Mouse (Mus musculus) brain, adult 10 weeks (tissue): ENCODE data around the gene Efnb2. TPM values are rescaled to one million over a fixed set of nuclear protein-coding genes. Genes with fewer than 3 reads are reported as not detected.

Experiments used
- polyA plus RNA-seq: library from polyadenylated mRNA; stranded (reverse); fragments of 350-450 nt; fragmentation: Illumina TruSeq; extraction: RNeasy Lipid Tissue Mini Kit (QIAGEN cat#74804); gene quantifications from one replicate; pipeline ENCODE4 v1.2.3, GENCODE M21; 2015; ENCODE audit warnings: low read depth, low replicate concordance

Efnb2 gene
- polyA plus RNA-seq, result 21.8 TPM

DNA sequence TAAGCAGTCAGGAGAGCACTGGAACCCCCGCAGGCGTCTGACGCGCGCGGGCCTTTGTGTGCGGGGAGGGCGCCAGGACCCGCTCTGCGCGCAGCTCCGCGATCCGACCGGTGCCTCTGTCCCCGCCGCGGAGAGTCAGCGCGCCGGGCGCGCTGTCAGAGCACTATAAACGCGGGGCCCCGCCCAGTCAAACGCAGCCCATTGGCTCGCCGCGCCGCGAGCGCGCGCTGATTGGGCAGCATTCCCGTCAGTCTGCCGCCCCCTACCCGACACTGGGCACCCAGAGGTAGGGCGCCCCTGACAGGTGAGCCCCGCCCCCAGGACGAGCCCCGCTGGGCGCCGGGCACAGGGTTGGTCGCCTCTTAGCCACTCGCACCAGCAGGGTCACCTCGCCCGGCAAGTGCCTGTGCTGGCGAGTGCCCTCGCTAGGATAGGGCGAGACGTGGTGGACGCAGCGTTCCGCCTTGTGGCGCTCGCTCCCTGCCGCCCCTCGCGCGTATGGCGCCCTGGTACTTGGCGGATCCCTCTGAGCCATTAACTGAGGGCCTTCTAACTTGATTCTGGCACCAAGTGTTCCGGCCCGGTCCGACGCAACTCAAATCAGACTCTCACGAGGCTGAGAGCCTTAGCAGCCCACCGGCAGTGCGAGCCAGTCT lies at the start of gene Efnb2:
Gene Efnb2, minus strand, starts transcription at position 140 of the 656 bp plus-strand sequence.

DNA sequence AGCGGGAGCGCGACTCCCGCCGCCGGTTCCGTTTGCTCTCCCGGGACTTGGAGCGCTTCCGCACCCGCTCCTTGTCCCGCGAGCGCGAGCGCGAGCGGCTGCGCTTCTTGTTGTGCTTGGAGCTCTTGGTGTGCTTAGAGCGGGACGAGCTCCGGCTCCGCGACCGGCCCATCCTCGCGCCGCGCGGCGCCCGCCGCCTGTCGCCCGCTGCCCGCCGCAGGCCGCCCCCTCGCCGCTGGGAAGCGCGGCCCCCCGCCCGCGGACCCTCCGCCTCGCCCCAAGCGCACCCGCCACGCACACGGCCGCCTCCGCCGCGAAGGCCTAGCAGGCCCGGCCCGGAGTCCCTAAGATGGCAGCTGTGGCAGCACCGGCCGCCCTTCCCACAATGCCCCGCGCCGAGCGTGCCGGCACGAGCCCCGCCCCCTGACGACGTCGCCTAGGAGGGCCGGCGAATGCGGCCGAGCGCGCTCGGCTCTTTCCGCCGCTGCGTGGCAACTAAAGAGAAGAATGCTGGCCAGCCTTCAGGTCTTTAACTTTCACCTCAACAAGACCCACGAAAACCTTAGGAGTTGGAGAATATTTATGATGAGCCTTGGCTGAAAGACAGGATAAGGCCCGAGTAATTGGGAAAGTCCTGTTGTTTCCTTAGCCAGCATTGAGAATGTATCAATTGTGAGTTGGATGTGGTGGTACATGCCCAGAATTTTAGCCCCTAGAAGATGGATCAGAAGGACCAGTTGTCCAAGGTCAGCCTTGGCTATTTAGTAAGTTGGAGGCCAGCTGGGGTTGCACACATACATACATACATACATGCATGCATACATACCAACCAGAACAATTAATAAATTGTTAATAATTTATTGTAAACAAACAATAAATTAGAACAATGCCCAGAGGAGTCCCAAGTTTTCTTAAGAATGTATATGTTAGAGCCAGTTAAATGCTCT lies 29.4 kb upstream of the Efnb2 start, which contains the start of gene Arglu1:
Gene Arglu1, minus strand, starts transcription at position 376 of the 947 bp plus-strand sequence.

Other genes with a start within 250 kb of the Efnb2 start
- gene Arglu1, start 29.3 kb upstream of the Efnb2 start, polyA plus RNA-seq, result 99.6 TPM